Mouse (Mus musculus) layer of hippocampus, adult 18-20 months (tissue): Measurements from ENCODE around the gene Gpc4. TPM values are rescaled to one million over a fixed set of nuclear protein-coding genes. Genes with fewer than 3 reads are reported as not detected.

Experiments
- DNase-seq, 2 experiments: peaks; one replicate each; pipeline ENCODE4 v3.0.0; 2022; ENCODE audit warnings: low spot score in 2 of 2
- total RNA-seq, 2 experiments: library from RNA; stranded (reverse); gene quantifications; 2 replicates each; pipeline ENCODE4 v1.2.3; 2021

Gpc4 gene
- total RNA-seq, 2 experiments from 2014 or later = 52.4 to 54.6 TPM

DNA sequence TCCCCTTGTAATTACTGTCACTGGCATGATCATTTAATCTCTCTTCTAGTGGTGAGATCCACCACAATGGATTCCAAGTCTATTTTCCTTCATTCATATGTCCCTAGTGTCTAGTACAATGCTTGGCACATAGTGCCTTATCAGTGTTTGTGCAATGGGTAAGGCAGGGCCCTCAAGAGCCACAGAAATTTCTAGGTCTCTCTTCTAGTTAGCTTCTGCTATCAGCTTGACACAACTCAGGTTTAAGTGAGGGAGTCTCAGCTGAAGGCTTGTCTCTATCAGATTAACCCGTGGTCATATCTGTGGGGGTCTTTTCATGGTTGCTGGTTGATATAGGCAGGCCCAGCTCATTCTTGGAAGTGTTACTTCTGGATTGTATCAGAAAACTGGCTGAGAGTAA, 125.2 kb downstream of the Gpc4 start:
- no peak for DNase-seq

- no peak for DNase-seq
Observed at GRCm38 (mm10) chrX:52030146-52030545, 134.9 kb downstream of the Gpc4 start.

- no peak for DNase-seq
Observed at GRCm38 (mm10) chrX:52017660-52018059, 147.4 kb downstream of the Gpc4 start.

Other genes starting within 250 kb of the Gpc4 start
- gene 1700080O16Rik, start 192.5 kb downstream of the Gpc4 start, total RNA-seq = not detected